Mouse (Mus musculus) hindbrain, embryonic 10.5 days (tissue): ENCODE results near the gene Lrrc2. TPM values are rescaled to one million over a fixed set of nuclear protein-coding genes. Genes with fewer than 3 reads are reported as not detected.
A peak's percentile ranks its signal among the peaks of the same experiment; 100 is the strongest.

Experiments
- DNase-seq: peaks from one replicate; pipeline ENCODE4 v3.0.0-alpha.2; 2017; ENCODE audit warnings: low spot score
- H3K27ac ChIP-seq: fragments of 300-500 bp; sonication (generic); 2 replicates; pipeline ENCODE4 v1.5.1; 2016; ENCODE audit warnings: mild to moderate bottlenecking, moderate library complexity
- H3K27me3 ChIP-seq: fragments of 300-500 bp; sonication (generic); 2 replicates; pipeline ENCODE4 v1.6.1; 2016; ENCODE audit warnings: mild to moderate bottlenecking; ENCODE audit not compliant: poor library complexity, insufficient read depth, severe bottlenecking
- H3K36me3 ChIP-seq: fragments of 300-500 bp; sonication (generic); 2 replicates; pipeline ENCODE4 v1.6.1; 2016; ENCODE audit warnings: mild to moderate bottlenecking, moderate library complexity
- H3K4me1 ChIP-seq: fragments of 300-500 bp; sonication (generic); replicated peaks from 2 replicates; pipeline ENCODE4 v1.6.1; 2016; ENCODE audit warnings: mild to moderate bottlenecking
- H3K4me3 ChIP-seq: fragments of 300-500 bp; sonication (generic); 2 replicates; pipeline ENCODE4 v1.5.1; 2016; ENCODE audit warnings: mild to moderate bottlenecking, moderate library complexity
- H3K9me3 ChIP-seq: fragments of 300-500 bp; sonication (generic); 2 replicates; pipeline ENCODE4 v1.6.1; 2016; ENCODE audit warnings: mild to moderate bottlenecking, moderate library complexity
- WGBS: fragments of 180-500 bp; shearing (Covaris S2); methylation state at CpG from one replicate; pipeline ENCODE4 v1.1.7; 2016; 5-methylcytosine and 5-hydroxymethylcytosine counted together
- polyA plus RNA-seq: library from polyadenylated mRNA; unstranded; fragments of >200 nt; fragmentation: Nextera tagmentation; extraction: Ambion mirVana; gene quantifications from 2 replicates; pipeline ENCODE4 v1.2.1, GENCODE M21; 2016

Lrrc2 gene
- polyA plus RNA-seq, 1 experiment from 2014 or later: 0.33 TPM

GRCm38 (mm10) chr9:110952931-110953549 is 1.7 kb downstream of the Lrrc2 start:
- Histone ChIP-seq H3K36me3 (no peaks in the 10 kb centered on the region), H3K4me3 (peak overlapping the region; percentile 73), H3K27ac (0 out of 2 replicates have a peak overlapping the region, but pooled peaks have one; percentile 80), H3K27me3 (peaks cover 71% of the 10 kb centered on the region), H3K4me1 (peaks cover 15% of the 10 kb centered on the region), H3K9me3 (no peaks in the 10 kb centered on the region)
- DNase-seq: no peak
- 45% methylated on average over 5 of the region's 5 CpGs for WGBS

GRCm38 (mm10) chr9:110953550-110954461 is 2.5 kb downstream of the Lrrc2 start:
- Histone ChIP-seq H3K4me1 (peaks cover 15% of the 10 kb centered on the region), H3K27ac (peak overlapping the region; percentile 80), H3K9me3 (no peaks in the 10 kb centered on the region), H3K27me3 (peaks cover 65% of the 10 kb centered on the region), H3K4me3 (peak overlapping the region; percentile 73), H3K36me3 (no peaks in the 10 kb centered on the region)
- peak; percentile 63 for DNase-seq
- WGBS: 2% methylated on average over 44 of the region's 44 CpGs

- Histone ChIP-seq H3K27me3 (peaks cover 57% of the 10 kb centered on the region), H3K4me3 (no peak overlapping the region), H3K27ac (no peak overlapping the region), H3K36me3 (no peaks in the 10 kb centered on the region), H3K9me3 (no peaks in the 10 kb centered on the region), H3K4me1 (peaks cover 15% of the 10 kb centered on the region)
- WGBS: 58% methylated on average over 2 of the region's 2 CpGs
- DNase-seq: no peak
Observed at GRCm38 (mm10) chr9:110954681-110955445, 3.5 kb downstream of the Lrrc2 start.

- peaks cover 55% of the 10 kb centered on the region for H3K27me3 ChIP-seq
Observed at GRCm38 (mm10) chr9:110955962-110956361, 4.6 kb downstream of the Lrrc2 start.

GRCm38 (mm10) chr9:110959669-110960068 is 8.3 kb downstream of the Lrrc2 start:
- Histone ChIP-seq H3K36me3 (no peaks in the 10 kb centered on the region), H3K4me3 (no peak overlapping the region), H3K4me1 (peaks cover under 1% of the 10 kb centered on the region; the same call in 1 of the 2 replicates), H3K9me3 (no peaks in the 10 kb centered on the region), H3K27ac (no peak overlapping the region), H3K27me3 (peaks cover 18% of the 10 kb centered on the region)
- no peak for DNase-seq
- WGBS: 85% methylated on average over 5 of the region's 5 CpGs

More at GRCm38 (mm10) chr9:110955962-110956361, 4.6 kb downstream of the Lrrc2 start:
- Histone ChIP-seq H3K36me3 (no peaks in the 10 kb centered on the region), H3K9me3 (no peaks in the 10 kb centered on the region), H3K27ac (no peak overlapping the region), H3K4me1 (peaks cover 15% of the 10 kb centered on the region), H3K4me3 (no peak overlapping the region)
- 86% methylated on average over 6 of the region's 6 CpGs for WGBS
- no peak for DNase-seq

- Histone ChIP-seq H3K36me3 (no peaks in the 10 kb centered on the region), H3K4me3 (no peak overlapping the region), H3K4me1 (no peaks in the 10 kb centered on the region), H3K9me3 (no peaks in the 10 kb centered on the region), H3K27ac (no peak overlapping the region), H3K27me3 (peaks cover 10% of the 10 kb centered on the region)
- no peak for DNase-seq
- 87% methylated on average over 13 of the region's 13 CpGs for WGBS
Observed at GRCm38 (mm10) chr9:110960230-110961149, 9.1 kb downstream of the Lrrc2 start.

- Histone ChIP-seq H3K27me3 (peaks cover under 1% of the 10 kb centered on the region), H3K27ac (no peak overlapping the region), H3K9me3 (no peaks in the 10 kb centered on the region), H3K36me3 (no peaks in the 10 kb centered on the region), H3K4me3 (no peak overlapping the region), H3K4me1 (no peaks in the 10 kb centered on the region)
- 97% methylated on average over 8 of the region's 8 CpGs for WGBS
- DNase-seq: no peak
Observed at GRCm38 (mm10) chr9:110961386-110961785, 10.0 kb downstream of the Lrrc2 start.

- H3K27me3 ChIP-seq: no peaks in the 10 kb centered on the region
- DNase-seq: no peak
- 90% methylated on average over 8 of the region's 8 CpGs for WGBS
- no peak overlapping the region for H3K4me3 ChIP-seq
- H3K36me3 ChIP-seq: no peaks in the 10 kb centered on the region
- no peaks in the 10 kb centered on the region for H3K4me1 ChIP-seq
- H3K9me3 ChIP-seq: no peaks in the 10 kb centered on the region
- no peak overlapping the region for H3K27ac ChIP-seq
Observed at GRCm38 (mm10) chr9:110963566-110964115, 12.3 kb downstream of the Lrrc2 start.

- Histone ChIP-seq H3K27me3 (no peaks in the 10 kb centered on the region), H3K4me3 (no peak overlapping the region), H3K27ac (no peak overlapping the region), H3K9me3 (no peaks in the 10 kb centered on the region), H3K36me3 (no peaks in the 10 kb centered on the region), H3K4me1 (no peaks in the 10 kb centered on the region)
- no peak for DNase-seq
- 94% methylated on average over 22 of the region's 22 CpGs for WGBS
Observed at GRCm38 (mm10) chr9:110965062-110965909, 13.9 kb downstream of the Lrrc2 start.

GRCm38 (mm10) chr9:110965910-110966231 is 14.5 kb downstream of the Lrrc2 start:
- H3K36me3 ChIP-seq: no peaks in the 10 kb centered on the region
- H3K27ac ChIP-seq: no peak overlapping the region
- H3K4me3 ChIP-seq: no peak overlapping the region
- H3K9me3 ChIP-seq: no peaks in the 10 kb centered on the region
- 82% methylated on average over 2 of the region's 2 CpGs for WGBS
- no peak for DNase-seq
- no peaks in the 10 kb centered on the region for H3K27me3 ChIP-seq
- H3K4me1 ChIP-seq: no peaks in the 10 kb centered on the region

- 93% methylated on average over 11 of the region's 11 CpGs for WGBS
- no peak for DNase-seq
- no peaks in the 10 kb centered on the region for H3K27me3 ChIP-seq
- H3K27ac ChIP-seq: no peak overlapping the region
- no peaks in the 10 kb centered on the region for H3K4me1 ChIP-seq
- no peaks in the 10 kb centered on the region for H3K36me3 ChIP-seq
- H3K9me3 ChIP-seq: no peaks in the 10 kb centered on the region
- no peak overlapping the region for H3K4me3 ChIP-seq
Observed at GRCm38 (mm10) chr9:110979411-110979810, 28.1 kb downstream of the Lrrc2 start.
